Mouse (Mus musculus) layer of hippocampus, adult 6 months (tissue): ENCODE measurements around the gene Zfp114. TPM values are rescaled to one million over a fixed set of nuclear protein-coding genes. Genes with fewer than 3 reads are reported as not detected.

Experiments
- long read RNA-seq, 2 experiments: library from polyadenylated mRNA; unstranded; transcript quantifications; one replicate each; pipeline ENCODE4 v2.0.0; 2019 to 2020
- polyA plus RNA-seq: library from polyadenylated mRNA; unstranded; fragments of <200 nt; fragmentation: Nextera tagmentation; gene quantifications from 2 replicates; pipeline ENCODE4 v1.2.3, GENCODE M21; 2021

The Zfp114 gene
- 0.94 and 1.2 TPM in 2 replicates for polyA plus RNA-seq
- long read RNA-seq, experiment 1, partial matches to known transcripts: 0 of 2 reads
- long read RNA-seq, experiment 1, other reads (novel, unspliced or antisense): 1 of 2 reads
- long read RNA-seq, experiment 2, transcript Zfp114-203 (3 exons, 3,154 nt): major isoform, 5 of 11 reads
- long read RNA-seq, experiment 2, partial matches to known transcripts: 0 of 11 reads
- long read RNA-seq, experiment 2, other reads (novel, unspliced or antisense): 6 of 11 reads

GRCm38 (mm10) chr7:24174618-24175336 is at the start of gene Zfp114:
Gene Zfp114, plus strand, starts transcription at chr7:24175060.

DNA sequence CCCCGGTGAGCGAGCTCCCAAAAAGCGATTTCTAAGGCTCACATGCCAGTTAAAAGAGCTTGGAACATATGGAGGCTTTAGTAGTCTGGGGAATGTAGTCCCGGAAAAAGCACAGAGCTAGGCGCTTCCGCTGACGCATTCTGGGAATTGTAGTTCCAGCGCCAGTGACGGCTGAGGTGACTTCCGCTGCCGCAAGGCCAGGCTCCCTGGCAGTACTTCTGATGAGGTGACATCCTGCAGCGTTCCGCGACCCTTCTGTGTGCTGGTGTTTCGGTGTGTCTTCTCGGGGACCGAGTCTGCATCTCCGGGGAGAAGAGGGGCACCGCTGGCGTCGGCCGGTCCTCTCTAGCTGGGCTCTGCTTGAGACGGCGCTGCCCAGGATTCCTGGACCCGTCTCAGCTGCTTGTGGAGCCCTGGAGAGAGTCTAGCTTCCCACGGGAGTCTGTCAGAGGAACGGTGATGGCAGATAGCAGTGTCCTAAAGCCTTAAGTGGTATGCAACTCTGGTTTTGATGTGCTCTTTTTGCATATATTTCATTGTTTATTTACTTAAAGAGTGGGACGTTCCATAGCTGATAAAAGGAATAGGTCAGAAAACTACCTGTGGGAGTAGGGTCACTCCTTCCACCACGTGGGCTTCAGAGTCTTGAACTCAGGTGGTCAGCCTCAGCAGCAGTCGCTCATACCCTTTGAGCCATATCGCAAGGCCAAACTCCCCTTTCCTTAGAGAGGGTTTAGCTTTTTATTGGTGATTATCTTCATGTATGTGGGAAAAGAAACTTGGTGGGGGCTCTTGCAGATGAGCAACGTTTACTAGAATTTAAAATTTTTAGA is 40.6 kb upstream of the Zfp114 start, which contains the start of gene Zfp235:
TSS of gene Zfp235 (plus strand) at position 174 of the 833 bp plus-strand sequence.

DNA sequence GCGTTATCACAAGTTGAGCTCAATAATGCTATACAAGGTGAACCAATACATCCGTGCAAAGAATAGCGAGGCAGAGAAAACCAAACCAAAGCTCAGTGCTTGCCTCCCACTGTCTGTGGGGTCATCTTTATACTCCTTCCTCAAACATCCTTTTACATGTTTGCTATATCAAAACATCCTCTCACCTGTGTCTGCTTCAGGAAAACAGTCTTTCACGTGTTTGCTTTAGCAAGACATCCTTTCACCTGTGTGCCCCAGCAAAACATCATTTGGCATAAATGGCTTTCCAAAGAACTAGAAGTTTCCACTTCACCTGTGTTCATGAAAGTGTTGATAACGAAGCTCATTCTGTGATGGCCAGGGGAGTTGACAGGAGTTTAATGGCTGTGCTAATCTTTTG is 36.5 kb downstream of the Zfp114 start, which contains the start of gene Zfp111:
TSS of gene Zfp111 (minus strand) at position 101 of the 400 bp plus-strand sequence.

Other genes with a start within 250 kb of the Zfp114 start
- not detected in 2 replicates for gene Vmn1r179, start 248.1 kb upstream of the Zfp114 start, polyA plus RNA-seq
- gene Vmn1r180, start 224.4 kb upstream of the Zfp114 start, polyA plus RNA-seq: not detected in 2 replicates
- not detected in 2 replicates for gene Vmn1r181, start 200.4 kb upstream of the Zfp114 start, polyA plus RNA-seq
- not detected in 2 replicates for gene V1rd19, start 173.4 kb upstream of the Zfp114 start, polyA plus RNA-seq
- gene Vmn1r183, start 121.8 kb upstream of the Zfp114 start, polyA plus RNA-seq: not detected in 2 replicates
- 18.2 and 19.7 TPM in 2 replicates for gene Zfp180, start 93.1 kb upstream of the Zfp114 start, polyA plus RNA-seq
- gene Zfp112, start 62.7 kb upstream of the Zfp114 start, polyA plus RNA-seq: 2.3 TPM in 2 replicates
- 11.1 and 12.1 TPM in 2 replicates for gene Zfp235, start 40.9 kb upstream of the Zfp114 start, polyA plus RNA-seq
- gene Zfp111, start 36.4 kb downstream of the Zfp114 start, polyA plus RNA-seq: 1.5 and 1.8 TPM in 2 replicates
- 3.6 and 3.8 TPM in 2 replicates for gene Zfp109, start 62.5 kb downstream of the Zfp114 start, polyA plus RNA-seq
- gene Zfp108, start 79.7 kb downstream of the Zfp114 start, polyA plus RNA-seq: 2.3 and 2.5 TPM in 2 replicates
- 6.3 and 7.2 TPM in 2 replicates for gene Zfp93, start 95.4 kb downstream of the Zfp114 start, polyA plus RNA-seq
- gene Zfp61, start 126.2 kb downstream of the Zfp114 start, polyA plus RNA-seq: 12.8 and 14.5 TPM in 2 replicates
- gene Zfp94, start 141.6 kb downstream of the Zfp114 start, polyA plus RNA-seq: 10.7 and 11.8 TPM in 2 replicates
- not detected in 2 replicates for gene Tescl, start 158.9 kb downstream of the Zfp114 start, polyA plus RNA-seq
- gene Lypd5, start 174.1 kb downstream of the Zfp114 start, polyA plus RNA-seq: not detected in 2 replicates
- gene Kcnn4, start 195.2 kb downstream of the Zfp114 start, polyA plus RNA-seq: 0.72 and 1.2 TPM in 2 replicates
- 11.0 and 11.7 TPM in 2 replicates for gene Smg9, start 224.6 kb downstream of the Zfp114 start, polyA plus RNA-seq